Mouse (Mus musculus): ENCODE measurements around the gene Gas2l3. TPM values are rescaled to one million over a fixed set of nuclear protein-coding genes. Genes with fewer than 3 reads are reported as not detected.

Gene Gas2l3
- total and polyA plus RNA-seq, 3 experiments: 0.05 to 7.4 TPM; not detected in 1

DNA sequence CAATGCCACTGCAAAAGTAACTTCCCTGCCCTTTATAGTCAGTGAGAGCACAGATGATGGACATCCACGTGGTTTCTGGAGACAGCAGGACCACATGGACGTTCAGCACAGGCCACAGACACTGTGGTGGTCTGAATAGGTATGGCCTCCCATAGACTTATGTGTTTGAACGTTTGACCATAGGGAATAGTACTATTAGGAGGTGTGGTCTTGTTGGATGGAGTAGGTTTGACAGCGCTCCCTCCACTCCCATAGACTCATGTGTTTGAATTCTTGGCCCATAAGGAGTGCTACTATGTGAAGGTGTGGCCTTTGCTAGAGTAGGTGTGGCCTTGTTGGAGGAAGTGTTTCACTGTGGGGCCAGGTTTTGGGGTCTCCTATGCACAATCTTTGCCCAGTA is 66.0 kb downstream of the Gas2l3 start:
- TF ChIP-seq TAL1 (conservative IDR thresholded peaks at IDR 0.05; ENCODE audit: low read depth, low read length): no peak
- TF ChIP-seq POLR2AphosphoS5 (IDR thresholded peaks at IDR 0.05; ENCODE audit: insufficient replicate concordance, low read depth, low read length): no peak
- no peak for TF ChIP-seq GATA1 (IDR thresholded peaks at IDR 0.05; ENCODE audit: borderline replicate concordance, low read length)
- no peak for TF ChIP-seq GATA2 (IDR thresholded peaks at IDR 0.05; ENCODE audit: borderline replicate concordance, low read depth, low read length)
- no peak for TF ChIP-seq CTCF (IDR thresholded peaks at IDR 0.05; ENCODE audit: low read depth, low read length)
- DNase-seq (ENCODE audit: low spot score) (no peak), ATAC-seq (ENCODE audit: extremely low read depth, insufficient number of reproducible peaks, low FRiP score, poor library complexity, severe bottlenecking) (no peak)
- peaks cover 3% of the 10 kb centered on the region; the same call in 1 of the 2 replicates for H3K9me3 ChIP-seq (replicated peaks)
- no peaks in the 10 kb centered on the region for H3K27me3 ChIP-seq (ENCODE audit: insufficient read depth, low read length)
- no peaks in the 10 kb centered on the region for H3K36me3 ChIP-seq (replicated peaks)
- no peaks in the 10 kb centered on the region for H3K4me1 ChIP-seq (ENCODE audit: insufficient read depth, low read depth, low read length)
- H3K4me3 ChIP-seq (ENCODE audit: low read depth, low read length): no peak overlapping the region

DNA sequence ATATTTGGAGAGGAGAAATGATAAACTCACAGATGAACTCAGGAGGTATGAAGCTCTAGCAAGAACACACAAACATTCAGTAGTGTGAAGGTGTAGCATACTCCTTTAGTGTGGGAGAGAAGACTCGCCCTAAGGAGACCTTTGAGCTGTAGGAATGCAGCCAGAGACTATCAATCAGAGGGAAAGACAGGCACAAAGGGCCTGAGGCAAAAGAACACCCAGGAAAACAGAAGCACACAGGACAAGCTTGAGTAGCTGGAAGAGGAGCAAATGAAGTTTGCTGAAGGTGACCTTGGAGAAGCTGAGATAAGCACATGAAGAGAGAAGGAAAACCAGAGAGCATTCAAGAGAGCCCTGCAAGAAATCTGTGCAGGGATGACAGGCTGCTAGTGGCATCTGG is 73.7 kb downstream of the Gas2l3 start:
- Histone ChIP-seq H3K36me3 (replicated peaks) (no peaks in the 10 kb centered on the region), H3K4me1 (ENCODE audit: insufficient read depth, low read depth, low read length) (no peaks in the 10 kb centered on the region), H3K4me3 (ENCODE audit: low read depth, low read length) (no peak overlapping the region), H3K27me3 (ENCODE audit: insufficient read depth, low read length) (no peaks in the 10 kb centered on the region), H3K9me3 (replicated peaks) (no peaks in the 10 kb centered on the region; the same call in 1 of the 2 replicates)
- TF ChIP-seq CTCF (IDR thresholded peaks at IDR 0.05; ENCODE audit: low read depth, low read length): no peak
- no peak for DNase-seq (ENCODE audit: low spot score)
- ATAC-seq (ENCODE audit: extremely low read depth, insufficient number of reproducible peaks, low FRiP score, poor library complexity, severe bottlenecking): no peak

DNA sequence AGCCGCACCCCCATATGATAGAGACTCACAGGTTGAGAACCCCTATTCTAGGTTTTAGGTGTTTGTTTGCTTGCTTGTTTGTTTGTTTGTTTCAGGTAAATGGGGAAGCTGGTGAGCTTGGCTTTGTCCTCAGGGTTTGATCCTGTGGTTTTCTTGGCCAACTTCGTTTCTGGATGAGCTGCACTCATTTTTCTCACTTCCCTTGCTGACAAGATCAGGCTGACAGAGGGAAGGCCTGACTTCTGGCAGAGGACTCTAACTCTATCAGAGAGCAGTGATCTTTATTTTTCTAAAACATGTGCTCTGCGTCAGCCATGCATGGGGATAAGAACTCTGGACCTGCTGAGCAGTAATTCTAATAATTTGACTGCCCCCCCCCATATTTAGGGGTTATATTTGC is 84.8 kb downstream of the Gas2l3 start:
- no peak overlapping the region for H3K4me3 ChIP-seq (ENCODE audit: low read depth, low read length)
- no peaks in the 10 kb centered on the region for H3K36me3 ChIP-seq (replicated peaks)
- DNase-seq (ENCODE audit: low spot score) (no peak), ATAC-seq (ENCODE audit: extremely low read depth, insufficient number of reproducible peaks, low FRiP score, poor library complexity, severe bottlenecking) (no peak)
- H3K27me3 ChIP-seq (ENCODE audit: insufficient read depth, low read length): no peaks in the 10 kb centered on the region
- H3K9me3 ChIP-seq (replicated peaks): peaks cover 4% of the 10 kb centered on the region; the same call in 1 of the 2 replicates
- H3K4me1 ChIP-seq (ENCODE audit: insufficient read depth, low read depth, low read length): no peaks in the 10 kb centered on the region
- TF ChIP-seq GATA2 (IDR thresholded peaks at IDR 0.05; ENCODE audit: borderline replicate concordance, low read depth, low read length) (no peak), POLR2AphosphoS5 (IDR thresholded peaks at IDR 0.05; ENCODE audit: insufficient replicate concordance, low read depth, low read length) (no peak), TAL1 (conservative IDR thresholded peaks at IDR 0.05; ENCODE audit: low read depth, low read length) (no peak), CTCF (IDR thresholded peaks at IDR 0.05; ENCODE audit: low read depth, low read length) (no peak), GATA1 (IDR thresholded peaks at IDR 0.05; ENCODE audit: borderline replicate concordance, low read length) (no peak)

Other genes with a start within 250 kb of the Gas2l3 start
- not detected in 2 replicates for gene Ano4, start 99.2 kb downstream of the Gas2l3 start, total RNA-seq (2014; fragmentation: Nextera tagmentation)
- 0.33 TPM in 1 of 2 replicates, not detected in the other for gene Ano4, start 99.2 kb downstream of the Gas2l3 start, total RNA-seq (2017)
- gene Ano4, start 99.2 kb downstream of the Gas2l3 start, polyA plus RNA-seq (2012): not detected in 2 replicates
- gene Nr1h4, start 89.6 kb upstream of the Gas2l3 start, total RNA-seq (2014; fragmentation: Nextera tagmentation): not detected in 2 replicates
- gene Nr1h4, start 89.6 kb upstream of the Gas2l3 start, total RNA-seq (2017): not detected in 2 replicates
- not detected in 2 replicates for gene Nr1h4, start 89.6 kb upstream of the Gas2l3 start, polyA plus RNA-seq (2012)
- not detected in 2 replicates for gene Slc17a8, start 177.3 kb upstream of the Gas2l3 start, total RNA-seq (2014; fragmentation: Nextera tagmentation)
- gene Slc17a8, start 177.3 kb upstream of the Gas2l3 start, total RNA-seq (2017): 0.05 and 0.06 TPM in 2 replicates
- not detected in 2 replicates for gene Slc17a8, start 177.3 kb upstream of the Gas2l3 start, polyA plus RNA-seq (2012)
- gene Scyl2, start 242.3 kb upstream of the Gas2l3 start, total RNA-seq (2014; fragmentation: Nextera tagmentation): 38.1 and 40.4 TPM in 2 replicates
- 35.1 and 37.2 TPM in 2 replicates for gene Scyl2, start 242.3 kb upstream of the Gas2l3 start, total RNA-seq (2017)
- 4.9 and 6.8 TPM in 2 replicates for gene Scyl2, start 242.3 kb upstream of the Gas2l3 start, polyA plus RNA-seq (2012)

Measured in G1E (cell line).